Comparison of ENCODE assay signal across 19 mouse cellular contexts in genomic region chr7:128018275-128018674, GRCm38 (mm10). TPM values are rescaled to one million over a fixed set of nuclear protein-coding genes. Genes with fewer than 3 reads are reported as not detected.
"Had no signal": no experiment of that assay in that cellular context is flagged by ENCODE, and none has a peak within 500 bp of the region (broad histone marks: within the 10 kb centered on the region; RNA-seq: fewer than 3 reads in every experiment).

No protein-coding gene starts in this region.

- H3K27ac ChIP-seq: midbrain, embryonic 13.5 days; midbrain, embryonic 15.5 days; neural tube, embryonic 12.5 days; stomach, embryonic 15.5 days; stomach, postnatal 0 days had no signal

- H3K9me3 ChIP-seq: midbrain, embryonic 13.5 days; midbrain, embryonic 15.5 days; neural tube, embryonic 12.5 days; stomach, embryonic 15.5 days had no signal

- H3K9ac ChIP-seq: lung, embryonic 14.5 days; midbrain, embryonic 13.5 days; midbrain, embryonic 15.5 days; neural tube, embryonic 12.5 days; stomach, embryonic 15.5 days had no signal

- DNase-seq: lung, adult 18-20 months; lung, embryonic 14.5 days; lung, postnatal 10 days; right cerebral cortex, postnatal 14 days; thymus, adult 2 months; thymus, postnatal 25 days; thymus, postnatal 4 days had no signal

- H3K27me3 ChIP-seq: midbrain, embryonic 13.5 days; midbrain, embryonic 15.5 days; neural tube, embryonic 12.5 days; stomach, embryonic 15.5 days had no signal

- H3K4me2 ChIP-seq: lung, embryonic 14.5 days; midbrain, embryonic 11.5 days; midbrain, embryonic 13.5 days; midbrain, embryonic 15.5 days; neural tube, embryonic 12.5 days; stomach, embryonic 15.5 days had no signal

- H3K36me3 ChIP-seq: midbrain, embryonic 13.5 days; midbrain, embryonic 15.5 days; neural tube, embryonic 12.5 days; stomach, embryonic 15.5 days had no signal

- H3K4me1 ChIP-seq: midbrain, embryonic 13.5 days; midbrain, embryonic 15.5 days; neural tube, embryonic 12.5 days; stomach, embryonic 15.5 days had no signal

- ATAC-seq: midbrain, embryonic 13.5 days; midbrain, embryonic 15.5 days had no signal

- H3K4me3 ChIP-seq: midbrain, embryonic 13.5 days; midbrain, embryonic 15.5 days; neural tube, embryonic 12.5 days; stomach, embryonic 15.5 days had no signal

RNA-seq across cellular contexts. Expression of gene Trim72, which starts 14.5 kb away (rescaled TPM):
- total RNA-seq: monocyte, adult 5-6 weeks had no signal
- polyA plus RNA-seq: lung, embryonic 14.5 days; midbrain, embryonic 13.5 days; midbrain, postnatal 0 days; neural tube, embryonic 12.5 days; neural tube, embryonic 14.5 days had no signal

RNA-seq across cellular contexts. Expression of gene Gm49368, which starts 44.2 kb away (rescaled TPM):
- total RNA-seq: midbrain, postnatal 0 days had no signal
- polyA plus RNA-seq: lung, embryonic 14.5 days; lung, embryonic 16.5 days; midbrain, embryonic 11.5 days; midbrain, embryonic 13.5 days; midbrain, embryonic 15.5 days; midbrain, postnatal 0 days; neural tube, embryonic 12.5 days; neural tube, embryonic 14.5 days; stomach, embryonic 15.5 days; stomach, postnatal 0 days; testis, adult 2 months; urinary bladder, adult 2 months had no signal
